ENCODE assay signal across 14 mouse cellular contexts in the genomic region with DNA sequence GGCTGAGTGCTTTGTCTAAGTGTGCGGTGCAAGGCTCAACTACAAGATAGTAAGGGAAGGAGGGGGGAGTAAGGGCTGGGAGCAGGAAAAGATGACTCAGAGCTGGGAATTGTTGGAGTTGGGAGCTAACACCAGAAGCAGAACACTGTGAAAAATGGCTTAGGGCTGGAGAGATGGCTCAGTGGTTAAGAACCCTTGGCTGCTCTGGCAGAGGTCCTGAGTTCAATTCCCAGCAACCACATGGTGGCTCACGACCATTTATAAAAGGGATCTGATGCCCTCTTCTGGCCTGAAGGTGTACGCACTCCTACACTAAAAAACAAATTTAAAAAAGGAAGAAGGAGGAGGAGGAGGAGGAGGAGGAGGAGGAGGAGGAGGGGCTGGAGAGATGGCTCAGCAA. TPM values are rescaled to one million over a fixed set of nuclear protein-coding genes. Genes with fewer than 3 reads are reported as not detected.
DNase-seq lines count a peak whose midpoint lies in the region; ATAC-seq and TF ChIP-seq lines count a peak whose summit lies in the region.
"Had no signal": no experiment of that assay in that cellular context is flagged by ENCODE, and none has a peak within 500 bp of the region (broad histone marks: within the 10 kb centered on the region; RNA-seq: fewer than 3 reads in every experiment).

No protein-coding gene starts in this region.

- TF ChIP-seq EP300 in heart, adult 2 months (IDR thresholded peaks at IDR 0.05; ENCODE audit: insufficient read depth, low read depth, low read length): no peak

- WGBS in heart, adult 2 months: 31% methylated on average over 3 of the region's 3 CpGs
- 49% methylated on average over 3 of the region's 3 CpGs for WGBS in heart, embryonic 12.5 days

- H3K9ac ChIP-seq in heart, adult 2 months (ENCODE audit: low read depth, low read length): no peak overlapping the region
- no peak overlapping the region for H3K9ac ChIP-seq in heart, embryonic 12.5 days

- H3K36me3 ChIP-seq in heart, adult 2 months (ENCODE audit: control insufficient read depth, insufficient read depth, low read length): peaks cover 5% of the 10 kb centered on the region
- peaks cover 17% of the 10 kb centered on the region for H3K36me3 ChIP-seq in heart, embryonic 12.5 days

- no peak overlapping the region for H3K4me3 ChIP-seq in heart, adult 2 months
- no peak overlapping the region for H3K4me3 ChIP-seq in heart, embryonic 12.5 days

- peaks cover 2% of the 10 kb centered on the region for H3K4me1 ChIP-seq in heart, adult 2 months (ENCODE audit: control insufficient read depth, insufficient read depth, low read length)
- peaks cover 33% of the 10 kb centered on the region for H3K4me1 ChIP-seq in heart, embryonic 12.5 days (replicated peaks)

- ATAC-seq in heart, embryonic 12.5 days (ENCODE audit: insufficient number of reproducible peaks, low FRiP score): no peak
- ATAC-seq: forebrain, embryonic 14.5 days had no signal

- no peak for DNase-seq in heart, adult 2 months
- peak; percentile 26 for DNase-seq in lung, postnatal 36 days
- no peak for DNase-seq in lung, postnatal 14 days
- DNase-seq in ZHBTc4 (ENCODE audit: low read depth, low spot score): peak; percentile 76
- no peak for DNase-seq in embryo, embryonic 9.5 days (ENCODE audit: extremely low spot score)
- DNase-seq in layer of hippocampus, adult 8-10 months (ENCODE audit: low spot score in 2 of 2): no peak
- no peak for DNase-seq in right cerebral cortex, adult 18-20 months
- DNase-seq: adrenal gland, postnatal 14 days; left cerebral cortex, postnatal 4 days had no signal

- TF ChIP-seq CTCF in heart, adult 2 months (IDR thresholded peaks at IDR 0.05): peak; percentile 26

- peaks cover 6% of the 10 kb centered on the region for H3K79me2 ChIP-seq in heart, adult 2 months (replicated peaks; ENCODE audit: control insufficient read depth, insufficient read depth, low read length)

- H3K27me3 ChIP-seq in heart, adult 2 months (ENCODE audit: control insufficient read depth, insufficient read depth, low read length): no peaks in the 10 kb centered on the region
- no peaks in the 10 kb centered on the region for H3K27me3 ChIP-seq in heart, embryonic 12.5 days (replicated peaks)

- no peak for TF ChIP-seq POLR2A in heart, adult 2 months (IDR thresholded peaks at IDR 0.05; ENCODE audit: insufficient read depth, low read depth, low read length)

- no peaks in the 10 kb centered on the region for H3K9me3 ChIP-seq in heart, embryonic 12.5 days (replicated peaks)
- H3K9me3 ChIP-seq: hindbrain, embryonic 10.5 days had no signal

- H3K4me2 ChIP-seq in heart, embryonic 12.5 days: no peak overlapping the region

- intact Hi-C loops in heart, adult 2 months (cut with DNase I): loop anchor here (5.0 kb wide), 3 partner anchors 69 to 259 kb away; no protein-coding TSS in a partner anchor

- no peak overlapping the region for H3K27ac ChIP-seq in heart, adult 2 months
- no peak overlapping the region for H3K27ac ChIP-seq in heart, embryonic 12.5 days (ENCODE audit: poor library complexity, severe bottlenecking)
- H3K27ac ChIP-seq: hindbrain, embryonic 10.5 days had no signal

RNA-seq across cellular contexts. Expression of a gene that starts 6.7 kb away (rescaled TPM):
- total RNA-seq in heart, adult 2 months (2021): 1 to 10 TPM; 6.6 to 7.5 TPM
- 5.1 and 5.2 TPM in 2 replicates for polyA plus RNA-seq in heart, adult 2 months (2012; rRNA removed)
- polyA plus RNA-seq in heart, embryonic 12.5 days (2016; fragmentation: Nextera tagmentation; extraction: Ambion mirVana): 39.2 and 47.1 TPM in 2 replicates
- 10 to 100 TPM; 10.0 to 12.4 (median 11.0) TPM for total RNA-seq in layer of hippocampus, adult 8-10 months (2022)

RNA-seq across cellular contexts. Expression of a gene that starts 17.3 kb away (rescaled TPM):
- total RNA-seq in heart, adult 2 months (2021): 10 to 100 TPM; 21.3 to 24.6 TPM
- polyA plus RNA-seq in heart, adult 2 months (2012; rRNA removed): 14.8 and 14.9 TPM in 2 replicates
- 64.8 and 68.5 TPM in 2 replicates for polyA plus RNA-seq in heart, embryonic 12.5 days (2016; fragmentation: Nextera tagmentation; extraction: Ambion mirVana)
- total RNA-seq in layer of hippocampus, adult 8-10 months (2022): 10 to 100 TPM; 21.9 to 27.1 (median 24.0) TPM

RNA-seq across cellular contexts. Expression of a gene that starts 43.5 kb away (rescaled TPM):
- total RNA-seq in heart, adult 2 months (2021): 1 to 10 TPM in 1 of 2 experiments, under 1 TPM in 1; 0.73 to 1.1 TPM
- 3.8 and 4.2 TPM in 2 replicates for polyA plus RNA-seq in heart, adult 2 months (2012; rRNA removed)
- polyA plus RNA-seq in heart, embryonic 12.5 days (2016; fragmentation: Nextera tagmentation; extraction: Ambion mirVana): 1.1 TPM in 2 replicates
- 1 to 10 TPM; 1.4 to 2.8 (median 1.9) TPM for total RNA-seq in layer of hippocampus, adult 8-10 months (2022)
- total RNA-seq: granulocyte monocyte progenitor cell, adult 5-6 weeks; neutrophil, adult 5-6 weeks had no signal

Comparison
In these comparisons a context has a peak if more than half of its experiments do, and no peak if none do; other contexts are left out.
1. DNase-seq: peak in lung, postnatal 36 days (single experiment) and ZHBTc4 (single experiment); none in heart, adult 2 months (0 of 2), lung, postnatal 14 days (single experiment), embryo, embryonic 9.5 days (single experiment), layer of hippocampus, adult 8-10 months (0 of 2) and right cerebral cortex, adult 18-20 months (single experiment).